Mouse (Mus musculus) bone marrow, adult 2 months (tissue): ENCODE data around the gene Arhgef19.

Experiments
- CTCF ChIP-seq: fragments of 200-500 bp; IDR thresholded peaks from 2 replicates; pipeline ENCODE4 v1.5.1; 2011; ENCODE audit warnings: low read length, control low read depth; ENCODE audit not compliant: control insufficient read depth, insufficient read depth
- POLR2A ChIP-seq: fragments of 200-500 bp; IDR thresholded peaks from 2 replicates; pipeline ENCODE4 v1.6.1; 2011; ENCODE audit warnings: low read depth, mild to moderate bottlenecking, control low read depth, low read length, borderline replicate concordance; ENCODE audit not compliant: control insufficient read depth

GRCm38 (mm10) chr4:141262906-141263637 lies 23.8 kb downstream of the Arhgef19 start:
- TF ChIP-seq POLR2A (no peak), CTCF (no peak)
